Mouse (Mus musculus) CH12.LX (cell line): ENCODE results near the gene Epyc. TPM values are rescaled to one million over a fixed set of nuclear protein-coding genes. Genes with fewer than 3 reads are reported as not detected.
A peak's percentile ranks its signal among the peaks of the same experiment; 100 is the strongest.

Source experiments
- DNase-seq: peaks from one replicate; pipeline ENCODE4 v3.0.0-alpha.2; 2013; ENCODE audit errors: extremely low read depth
- H3K27ac ChIP-seq: 2 replicates; pipeline ENCODE4 v1.5.1; 2012; ENCODE audit warnings: low read depth, mild to moderate bottlenecking, control low read depth, moderate library complexity; ENCODE audit not compliant: insufficient read depth
- H3K27me3 ChIP-seq: replicated peaks from 2 replicates; pipeline ENCODE3; 2012; ENCODE audit warnings: inconsistent platforms
- H3K36me3 ChIP-seq, 2 experiments: replicated peaks in 1 of 2; 2 replicates each; pipeline versions ENCODE3 to v1.6.1; 2012; ENCODE audit warnings: inconsistent platforms in 1 of 2, low read length in 1 of 2, mild to moderate bottlenecking in 1 of 2, mixed read lengths in 1 of 2, moderate library complexity in 1 of 2; ENCODE audit not compliant: control insufficient read depth in 1 of 2, insufficient read depth in 1 of 2
- H3K4me1 ChIP-seq, 2 experiments: 2 replicates each; pipeline ENCODE4 v1.6.1; 2012; ENCODE audit warnings: inconsistent platforms in 1 of 2, moderate library complexity in 1 of 2; ENCODE audit not compliant: insufficient read depth in 2 of 2, control insufficient read depth in 1 of 2
- H3K4me2 ChIP-seq: 2 replicates; pipeline ENCODE4 v1.6.1; 2012; ENCODE audit warnings: low read depth, mild to moderate bottlenecking, control low read depth; ENCODE audit not compliant: poor library complexity, insufficient read depth, severe bottlenecking
- H3K4me3 ChIP-seq, 3 experiments: fragments of 150-350 bp in 1 of 3; sonication (generic) in 1 of 3; replicated peaks in 1 of 3; 2 replicates each; pipeline versions ENCODE3 to v1.5.1; 2011 to 2012; ENCODE audit warnings: low read depth in 2 of 3, low read length in 2 of 3, mild to moderate bottlenecking in 2 of 3, moderate library complexity in 2 of 3, control low read depth in 1 of 3, improper control_type of control experiment in 1 of 3, inconsistent platforms in 1 of 3, mixed read lengths in 1 of 3; ENCODE audit not compliant: poor library complexity in 1 of 3
- H3K79me2 ChIP-seq: replicated peaks from 2 replicates; pipeline ENCODE4 v1.6.1; 2012; ENCODE audit warnings: mild to moderate bottlenecking, moderate library complexity; ENCODE audit not compliant: control insufficient read depth, poor library complexity, insufficient read depth, severe bottlenecking; ENCODE audit errors: extremely low read depth
- H3K9ac ChIP-seq: 2 replicates; pipeline ENCODE4 v1.6.1; 2012; ENCODE audit warnings: low read depth, mild to moderate bottlenecking, control low read depth, moderate library complexity; ENCODE audit not compliant: insufficient read depth
- H3K9me3 ChIP-seq: replicated peaks from 2 replicates; pipeline ENCODE3; 2012; ENCODE audit warnings: low read length, inconsistent platforms, mixed read lengths
- BHLHE40 ChIP-seq: IDR thresholded peaks from 2 replicates; pipeline ENCODE4 v1.6.1; 2011; ENCODE audit warnings: mild to moderate bottlenecking, low read depth, low read length, improper control_type of control experiment
- CTCF ChIP-seq, 2 experiments: IDR thresholded peaks in 1 of 2; conservative IDR thresholded peaks in 1 of 2; 2 replicates each; pipeline ENCODE4 v1.5.1; 2011 to 2012; ENCODE audit warnings: low read depth in 2 of 2, low read length in 2 of 2, improper control_type of control experiment in 1 of 2, inconsistent platforms in 1 of 2, mild to moderate bottlenecking in 1 of 2, moderate library complexity in 1 of 2
- ELF1 ChIP-seq: IDR thresholded peaks from 2 replicates; pipeline ENCODE4 v1.6.1; 2014; ENCODE audit warnings: low read depth, mild to moderate bottlenecking, inconsistent platforms, low read length, improper control_type of control experiment
- EP300 ChIP-seq: IDR thresholded peaks from 2 replicates; pipeline ENCODE4 v1.6.1; 2011; ENCODE audit warnings: low read length, improper control_type of control experiment
- ETS1 ChIP-seq: conservative IDR thresholded peaks from 2 replicates; pipeline ENCODE4 v1.6.1; 2012; ENCODE audit warnings: low read depth, mild to moderate bottlenecking, inconsistent platforms, low read length, improper control_type of control experiment, moderate library complexity
- GABPA ChIP-seq: IDR thresholded peaks from 2 replicates; pipeline ENCODE4 v1.6.1; 2012; ENCODE audit warnings: low read depth, low read length, improper control_type of control experiment, inconsistent platforms; ENCODE audit not compliant: insufficient replicate concordance
- IRF4 ChIP-seq: IDR thresholded peaks from 2 replicates; pipeline ENCODE4 v1.6.1; 2014; ENCODE audit warnings: low read depth, mild to moderate bottlenecking, inconsistent platforms, low read length, improper control_type of control experiment
- JUN ChIP-seq: IDR thresholded peaks from 2 replicates; pipeline ENCODE4 v1.6.1; 2011; ENCODE audit warnings: low read depth, mild to moderate bottlenecking, low read length, improper control_type of control experiment, moderate library complexity; ENCODE audit not compliant: insufficient read depth
- JUND ChIP-seq: conservative IDR thresholded peaks from 2 replicates; pipeline ENCODE4 v1.6.1; 2011; ENCODE audit warnings: low read depth, low read length, improper control_type of control experiment
- MAFK ChIP-seq: IDR thresholded peaks from 2 replicates; pipeline ENCODE4 v1.6.1; 2011; ENCODE audit warnings: low read length, improper control_type of control experiment; ENCODE audit not compliant: insufficient replicate concordance
- MAX ChIP-seq: IDR thresholded peaks from 2 replicates; pipeline ENCODE4 v1.6.1; 2011; ENCODE audit warnings: low read length, improper control_type of control experiment
- MAZ ChIP-seq: IDR thresholded peaks from 2 replicates; pipeline ENCODE4 v1.6.1; 2012; ENCODE audit warnings: low read depth, mild to moderate bottlenecking, inconsistent platforms, low read length, improper control_type of control experiment, moderate library complexity
- MEF2A ChIP-seq: IDR thresholded peaks from 2 replicates; pipeline ENCODE4 v1.6.1; 2014; ENCODE audit warnings: low read depth, mild to moderate bottlenecking, inconsistent platforms, low read length, improper control_type of control experiment, borderline replicate concordance
- MXI1 ChIP-seq: IDR thresholded peaks from 2 replicates; pipeline ENCODE4 v1.6.1; 2011; ENCODE audit warnings: mild to moderate bottlenecking, low read depth, low read length, improper control_type of control experiment
- PAX5 ChIP-seq: IDR thresholded peaks from 2 replicates; pipeline ENCODE4 v1.6.1; 2012; ENCODE audit warnings: low read length, inconsistent platforms, mixed read lengths
- POLR2AphosphoS2 ChIP-seq: IDR thresholded peaks from 2 replicates; pipeline ENCODE4 v1.6.1; 2011; ENCODE audit warnings: low read depth, low read length, improper control_type of control experiment
- RAD21 ChIP-seq: IDR thresholded peaks from 2 replicates; pipeline ENCODE4 v1.6.1; 2011; ENCODE audit warnings: low read depth, mild to moderate bottlenecking, low read length, improper control_type of control experiment, moderate library complexity
- SIN3A ChIP-seq: IDR thresholded peaks from 2 replicates; pipeline ENCODE4 v1.6.1; 2012; ENCODE audit warnings: low read length, improper control_type of control experiment, inconsistent platforms
- SMC3 ChIP-seq: IDR thresholded peaks from 2 replicates; pipeline ENCODE4 v1.6.1; 2011; ENCODE audit warnings: low read depth, low read length, improper control_type of control experiment
- TBP ChIP-seq: conservative IDR thresholded peaks from 2 replicates; pipeline ENCODE4 v1.6.1; 2011; ENCODE audit warnings: low read depth, low read length, improper control_type of control experiment
- TCF12 ChIP-seq: IDR thresholded peaks from 2 replicates; pipeline ENCODE4 v1.6.1; 2014; ENCODE audit warnings: low read depth, mild to moderate bottlenecking, inconsistent platforms, low read length, improper control_type of control experiment
- UBTF ChIP-seq: IDR thresholded peaks from 2 replicates; pipeline ENCODE4 v1.6.1; 2012; ENCODE audit warnings: low read depth, mild to moderate bottlenecking, inconsistent platforms, low read length, improper control_type of control experiment, moderate library complexity
- USF1 ChIP-seq: IDR thresholded peaks from 2 replicates; pipeline ENCODE4 v1.6.1; 2014; ENCODE audit warnings: low read depth, mild to moderate bottlenecking, inconsistent platforms, low read length, improper control_type of control experiment
- USF2 ChIP-seq: conservative IDR thresholded peaks from 2 replicates; pipeline ENCODE4 v1.6.1; 2011; ENCODE audit warnings: low read depth, low read length, improper control_type of control experiment
- ZMIZ1 ChIP-seq: IDR thresholded peaks from 2 replicates; pipeline ENCODE4 v1.6.1; 2012; ENCODE audit warnings: low read depth, mild to moderate bottlenecking, inconsistent platforms, low read length, improper control_type of control experiment
- ZNF384 ChIP-seq: IDR thresholded peaks from 2 replicates; pipeline ENCODE4 v1.6.1; 2012; ENCODE audit warnings: low read depth, low read length, improper control_type of control experiment, inconsistent platforms
- dilution Hi-C: fragments of 300-500 bp; cut with MboI; formaldehyde crosslinking; loops from 2 replicates; pipeline ENCODE4 v1.14.3; 2020; ENCODE audit warnings: low sequenced_read_pairs; ENCODE audit not compliant: extremely low pct_unique_long_range_greater_than_20kb, extremely low pct_ligation_motif_present
- in situ Hi-C: fragments of 300-500 bp; cut with MboI; formaldehyde crosslinking; loops from 3 replicates; pipeline ENCODE4 v1.14.3; 2019; ENCODE audit warnings: low sequenced_read_pairs, low pct_ligation_motif_present, low pct_unique_long_range_greater_than_20kb, mixed read lengths
- polyA plus RNA-seq: library from polyadenylated mRNA; unstranded; fragments of >175 nt; gene quantifications from 2 replicates; pipeline ENCODE4 v1.2.1, GENCODE M21; 2012; ENCODE audit warnings: low read depth; ENCODE audit not compliant: insufficient read length
- total RNA-seq, 2 experiments: library from RNA; depleted of rRNA; stranded (reverse); fragments of 300-350 nt in 1 of 2; fragments of >200 nt in 1 of 2; gene quantifications; 2 replicates each; pipeline ENCODE4 v1.2.3; 2012 to 2014

Epyc gene
- total and polyA plus RNA-seq, 3 experiments, result not detected

DNA sequence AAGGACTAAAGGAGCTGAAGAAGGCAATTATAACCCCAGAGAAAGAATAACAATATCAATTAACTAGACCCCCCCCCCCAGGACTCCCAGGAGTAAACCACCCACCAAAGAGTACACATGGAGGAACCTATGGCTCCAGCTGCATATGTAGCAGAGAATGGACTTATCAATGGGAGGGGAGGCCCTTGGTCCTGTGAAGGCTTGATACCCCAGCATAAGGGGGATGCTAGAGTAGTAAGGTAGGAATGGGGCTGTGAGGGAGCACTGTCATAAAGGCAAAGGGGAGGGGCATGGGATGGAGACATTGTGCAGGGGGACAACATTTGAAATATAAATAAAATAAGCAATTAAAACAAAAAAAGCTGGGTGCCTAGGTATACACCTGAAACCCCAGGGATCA is 58.5 kb downstream of the Epyc start:
- no peak overlapping the region for H3K9ac ChIP-seq
- no peaks in the 10 kb centered on the region for H3K36me3 ChIP-seq
- TF ChIP-seq ETS1, result no peak
- no peak for TF ChIP-seq PAX5
- H3K27ac ChIP-seq, result no peak overlapping the region
- no peak overlapping the region for H3K4me2 ChIP-seq
- no peak for DNase-seq
- H3K79me2 ChIP-seq, result no peaks in the 10 kb centered on the region
- in situ Hi-C loops, result no loop called here
- dilution Hi-C loops, result no loop called here
- H3K27me3 ChIP-seq, result no peaks in the 10 kb centered on the region
- H3K4me3 ChIP-seq, result no peak overlapping the region
- H3K4me1 ChIP-seq, result no peaks in the 10 kb centered on the region
- no peaks in the 10 kb centered on the region for H3K9me3 ChIP-seq

DNA sequence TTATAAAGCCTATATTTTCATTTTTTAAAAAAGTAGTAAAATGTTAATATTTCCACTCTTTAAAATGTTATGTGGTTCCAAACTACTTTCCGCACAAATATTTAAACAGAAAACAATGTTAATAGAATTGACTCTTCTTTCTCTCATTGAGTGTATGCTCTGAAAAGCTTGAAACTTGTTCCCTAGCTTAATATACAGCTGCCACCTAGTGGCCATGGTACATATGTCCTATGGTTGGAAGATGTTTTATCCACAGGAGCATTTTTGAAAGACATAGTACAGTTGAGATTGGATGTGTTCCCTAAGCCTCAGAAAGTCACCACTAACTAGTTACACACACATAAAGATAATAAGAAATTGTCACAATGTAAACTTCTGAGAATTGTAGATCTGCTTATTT is 60.7 kb downstream of the Epyc start:
- Histone ChIP-seq H3K4me3 (no peak overlapping the region), H3K4me1 (no peaks in the 10 kb centered on the region)
- no peak for TF ChIP-seq USF1
- TF ChIP-seq JUND, result no peak
- no peak for TF ChIP-seq TBP
- TF ChIP-seq IRF4, result no peak
- no peak for TF ChIP-seq BHLHE40
- TF ChIP-seq RAD21, result peak; percentile 78
- TF ChIP-seq MAZ, result no peak
- no peak for TF ChIP-seq ZNF384
- no peak for TF ChIP-seq MAFK
- TF ChIP-seq MAX, result no peak
- TF ChIP-seq ELF1, result no peak
- TF ChIP-seq SMC3, result peak; percentile 58
- no peak for TF ChIP-seq SIN3A
- no peak for TF ChIP-seq GABPA
- no peak for TF ChIP-seq JUN
- no peak for TF ChIP-seq POLR2AphosphoS2
- no peak for TF ChIP-seq MXI1
- TF ChIP-seq USF2, result no peak
- no peak for TF ChIP-seq MEF2A
- TF ChIP-seq UBTF, result no peak
- no peak for TF ChIP-seq EP300
- TF ChIP-seq ZMIZ1, result no peak
- TF ChIP-seq CTCF (conservative IDR thresholded peaks at IDR 0.05 in 1 of 2, IDR thresholded peaks at IDR 0.05 in 1 of 2; ENCODE audit: low read depth in 2 of 2, low read length in 2 of 2), result peak in 1 of 2 experiments; percentile 83; a peak in 3 of 4 replicates
- TF ChIP-seq TCF12, result no peak
- TF ChIP-seq, all 38 proteins: peak for 3
- Histone ChIP-seq H3K79me2 (no peaks in the 10 kb centered on the region), H3K36me3 (no peaks in the 10 kb centered on the region), H3K27ac (no peak overlapping the region), H3K27me3 (no peaks in the 10 kb centered on the region), H3K4me2 (no peak overlapping the region), H3K9ac (no peak overlapping the region), H3K9me3 (no peaks in the 10 kb centered on the region)
- in situ Hi-C loops, result no loop called here
- dilution Hi-C loops, result no loop called here
- peak; percentile 66 for DNase-seq
